Mouse (Mus musculus) T-helper 2 cell (primary cell): ENCODE results near the gene Hnrnpr.

Experiments
- in situ Hi-C: fragments of 300-600 bp; cut with MboI, MseI; formaldehyde crosslinking; loops from one replicate; pipeline ENCODE4 v1.15.1; 2025; ENCODE audit warnings: high pct_unique_total_duplicates

The Hnrnpr gene

GRCm38 (mm10) chr4:136310229-136311041 is at the start of gene Hnrnpr:
TSS of gene Hnrnpr (plus strand) at chr4:136310942.
- in situ Hi-C loops = no loop called here

- in situ Hi-C loops = no loop called here
These were observed 48.8 kb upstream of the Hnrnpr start for GRCm38 (mm10) chr4:136261912-136262311.

DNA sequence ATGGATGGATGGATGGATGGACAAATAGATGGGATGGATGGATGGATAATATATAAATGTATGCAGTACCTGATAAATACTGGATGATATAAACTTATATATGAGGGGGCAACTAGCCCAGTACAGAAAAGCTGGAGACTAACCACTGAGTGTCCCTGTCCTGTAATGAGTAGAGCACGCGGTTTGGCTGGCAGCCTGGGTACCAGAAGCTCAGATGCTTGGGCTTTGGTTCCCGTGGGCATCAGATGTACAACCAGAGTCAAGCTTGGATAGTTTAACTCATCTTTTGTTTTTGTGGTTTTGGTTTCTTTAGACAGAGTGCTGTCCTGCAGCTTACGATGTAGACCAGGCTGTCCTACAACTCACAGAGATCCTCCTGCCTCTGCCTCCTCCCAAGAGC is 47.2 kb upstream of the Hnrnpr start:
- in situ Hi-C loops = no loop called here

- in situ Hi-C loops = no loop called here
These were observed 43.9 kb upstream of the Hnrnpr start for GRCm38 (mm10) chr4:136266716-136267343.

DNA sequence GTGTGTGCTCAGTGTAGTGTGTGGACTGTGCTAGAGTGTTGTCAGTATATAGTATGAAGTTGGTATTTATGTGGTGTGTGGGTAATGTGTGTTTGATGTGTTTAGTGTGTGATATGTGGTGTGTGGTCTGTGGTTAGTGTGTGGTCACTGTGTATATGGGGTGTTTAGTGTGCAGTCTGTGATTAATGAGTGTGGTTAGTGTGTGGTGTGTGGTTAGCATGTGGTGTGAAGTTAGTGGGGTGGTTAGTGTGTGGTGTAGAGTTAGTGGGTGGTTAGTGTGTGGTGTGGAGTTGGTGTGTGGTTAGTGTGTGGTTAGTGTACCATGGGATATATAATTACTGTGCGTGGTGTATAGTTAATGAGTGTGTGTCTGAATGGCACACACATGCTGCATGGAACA is 41.8 kb upstream of the Hnrnpr start:
- in situ Hi-C loops = no loop called here

DNA sequence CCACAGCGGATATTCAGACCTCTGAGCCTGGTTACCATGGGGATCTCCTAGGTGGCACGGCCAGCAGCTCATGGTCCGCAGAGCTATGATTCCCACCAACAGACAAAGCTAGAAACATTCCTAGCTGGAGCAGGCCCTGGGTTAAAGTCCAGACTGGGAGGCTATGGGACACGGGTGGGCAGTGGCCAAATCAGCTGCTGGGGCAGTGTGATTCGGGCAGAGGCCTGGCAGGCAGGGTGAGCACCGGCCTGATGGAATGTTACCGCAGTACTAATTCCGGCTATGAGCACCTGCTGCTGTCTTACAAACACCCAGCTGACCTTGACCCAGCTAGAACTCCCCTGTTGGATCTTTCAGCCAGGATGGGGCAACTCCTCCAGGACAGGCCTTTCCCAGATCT is 40.1 kb upstream of the Hnrnpr start:
- in situ Hi-C loops = no loop called here

GRCm38 (mm10) chr4:136281097-136281496 is 29.6 kb upstream of the Hnrnpr start:
- in situ Hi-C loops = no loop called here

- in situ Hi-C loops = no loop called here
These were observed 29.1 kb upstream of the Hnrnpr start for GRCm38 (mm10) chr4:136281611-136282010.

DNA sequence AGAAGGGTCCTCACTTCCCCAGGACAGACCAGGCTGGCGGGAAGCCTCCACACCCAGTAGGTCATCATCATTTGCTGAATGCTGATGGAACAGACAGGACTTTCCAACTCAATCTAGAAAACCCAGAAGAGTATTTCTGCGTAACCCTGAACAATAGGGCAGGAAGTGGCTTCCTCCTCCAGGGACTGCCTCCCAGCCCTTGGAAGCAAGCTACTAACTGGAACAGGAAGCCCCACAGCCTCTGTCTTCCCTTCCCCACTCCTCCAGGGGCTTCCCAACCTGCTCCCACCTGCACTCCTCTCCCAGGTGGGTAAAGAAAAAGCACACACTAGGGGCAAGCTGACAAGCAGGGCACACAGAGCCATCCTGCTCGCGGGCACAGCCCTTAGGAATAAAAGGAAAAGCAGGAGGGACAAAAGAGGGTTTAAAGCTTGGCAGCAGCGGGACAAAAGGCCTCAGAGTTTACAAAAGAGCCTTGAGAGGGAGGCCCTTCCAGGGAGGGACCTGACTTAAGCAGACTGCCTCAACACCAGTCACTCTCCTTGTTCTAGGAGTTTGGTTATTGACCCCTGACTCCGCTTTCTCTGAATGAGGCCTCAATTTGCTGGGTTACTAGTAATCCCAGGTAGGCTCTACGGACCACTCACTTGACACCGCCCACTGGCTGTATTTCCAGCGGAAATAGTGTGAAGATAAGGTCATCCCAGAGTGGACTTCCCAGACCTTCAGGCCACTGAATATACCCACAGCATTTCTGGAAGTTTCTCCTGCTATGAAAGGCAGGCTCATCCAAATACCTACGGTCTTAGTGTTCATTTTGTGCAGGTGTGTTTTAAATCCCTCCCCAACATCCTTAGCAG is 27.9 kb upstream of the Hnrnpr start:
- in situ Hi-C loops = no loop called here

- in situ Hi-C loops = no loop called here
These were observed 27.0 kb upstream of the Hnrnpr start for GRCm38 (mm10) chr4:136283783-136284182.

GRCm38 (mm10) chr4:136284455-136284854 is 26.3 kb upstream of the Hnrnpr start, which contains the start of gene Zfp46:
TSS of gene Zfp46 (plus strand) at chr4:136284683.
- in situ Hi-C loops = no loop called here

GRCm38 (mm10) chr4:136284891-136285290 is 25.9 kb upstream of the Hnrnpr start:
- in situ Hi-C loops = no loop called here

DNA sequence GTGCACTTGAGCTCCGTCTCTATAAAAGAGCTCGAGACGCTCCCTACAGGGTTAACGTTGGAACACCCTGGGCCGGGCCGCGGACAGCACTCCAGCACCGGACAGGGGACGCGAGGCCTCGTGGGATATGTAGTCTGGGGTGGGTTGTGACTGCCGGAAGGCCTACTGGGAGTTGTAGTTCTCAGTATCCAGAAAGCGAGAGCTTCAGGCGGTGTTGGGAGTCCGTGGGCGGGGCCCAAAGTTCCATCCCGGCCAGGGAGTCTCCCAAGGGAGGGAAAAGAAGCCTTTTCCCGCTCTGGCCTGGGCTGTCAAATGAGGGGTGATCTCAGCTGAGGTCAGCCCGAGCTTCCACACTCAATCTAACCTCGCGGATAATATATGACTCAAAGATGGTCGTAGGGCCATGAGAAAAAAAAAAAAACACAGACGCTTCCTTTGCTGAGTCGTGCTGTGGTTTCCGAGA is 25.4 kb upstream of the Hnrnpr start:
- in situ Hi-C loops = no loop called here

DNA sequence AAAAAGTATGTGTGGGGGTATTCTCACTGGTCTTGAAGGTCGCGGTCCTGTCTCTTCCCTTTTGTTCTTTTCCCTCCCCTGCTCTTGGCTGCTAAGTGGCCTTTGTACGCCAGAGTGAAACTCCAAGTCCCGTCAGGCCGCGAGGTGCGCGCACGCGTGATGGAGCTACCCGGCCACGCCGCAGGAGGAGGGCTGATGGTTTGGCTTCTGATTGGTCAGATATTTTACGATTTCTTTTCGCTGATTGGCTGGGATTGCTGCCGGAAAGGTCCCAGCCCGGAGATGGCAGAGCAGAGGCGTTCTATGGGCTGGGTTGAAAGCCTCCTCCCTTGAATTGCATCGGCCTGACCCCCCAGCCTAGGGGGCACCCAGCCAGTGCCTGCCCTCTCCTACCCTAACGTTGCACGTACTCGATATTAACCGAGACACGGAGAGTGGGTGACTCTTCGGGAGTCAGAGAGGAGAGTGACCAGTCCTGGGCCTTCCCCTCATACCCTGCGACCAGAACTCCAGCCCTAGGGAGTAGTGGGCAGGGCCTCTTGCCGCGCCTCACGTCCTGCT is 24.9 kb upstream of the Hnrnpr start:
- in situ Hi-C loops = no loop called here

DNA sequence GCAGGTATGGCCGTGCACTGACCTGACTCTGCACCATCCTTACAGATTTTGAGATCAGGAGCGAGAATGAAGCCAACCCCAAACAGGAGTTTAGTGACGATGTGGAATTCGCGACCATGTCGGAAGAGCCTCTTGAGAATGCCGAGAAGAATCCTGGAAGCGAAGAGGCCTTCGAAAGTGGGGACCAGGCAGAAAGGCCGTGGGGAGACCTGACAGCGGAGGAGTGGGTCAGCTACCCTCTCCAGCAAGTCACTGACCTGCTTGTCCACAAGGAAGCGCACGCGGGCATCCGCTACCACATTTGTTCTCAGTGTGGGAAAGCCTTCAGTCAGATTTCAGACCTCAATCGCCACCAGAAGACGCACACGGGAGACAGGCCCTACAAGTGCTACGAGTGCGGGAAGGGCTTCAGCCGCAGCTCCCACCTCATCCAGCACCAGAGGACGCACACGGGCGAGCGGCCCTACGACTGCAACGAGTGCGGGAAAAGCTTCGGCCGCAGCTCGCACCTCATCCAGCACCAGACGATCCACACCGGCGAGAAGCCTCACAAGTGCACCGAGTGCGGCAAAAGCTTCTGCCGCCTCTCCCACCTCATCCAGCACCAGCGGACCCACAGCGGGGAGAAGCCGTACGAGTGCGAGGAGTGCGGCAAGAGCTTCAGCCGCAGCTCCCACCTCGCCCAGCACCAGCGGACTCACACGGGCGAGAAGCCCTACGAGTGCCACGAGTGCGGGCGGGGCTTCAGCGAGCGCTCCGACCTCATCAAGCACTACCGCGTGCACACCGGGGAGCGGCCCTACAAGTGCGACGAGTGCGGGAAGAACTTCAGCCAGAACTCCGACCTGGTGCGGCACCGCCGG is 20.6 kb upstream of the Hnrnpr start:
- in situ Hi-C loops = no loop called here

GRCm38 (mm10) chr4:136290781-136291595 is 19.8 kb upstream of the Hnrnpr start:
- in situ Hi-C loops = no loop called here

DNA sequence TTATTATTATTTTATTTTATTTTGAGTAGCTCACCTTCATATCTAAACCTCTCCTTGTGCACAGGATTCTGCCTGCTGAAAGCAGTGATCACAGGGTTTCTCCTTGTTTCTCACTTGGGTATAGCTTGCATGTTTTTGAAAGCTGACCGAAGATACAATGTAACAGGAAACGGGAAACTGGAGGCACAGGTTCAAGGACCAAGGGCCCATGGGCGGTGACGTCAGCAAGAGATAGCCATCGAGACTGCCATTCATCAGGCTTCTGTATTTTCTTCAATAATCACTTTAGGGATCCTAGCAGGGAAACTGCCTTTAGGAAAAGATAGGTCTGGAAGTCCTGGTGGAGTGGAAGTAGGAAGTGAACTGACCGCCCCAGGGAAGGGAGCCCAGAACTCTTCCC is 19.1 kb upstream of the Hnrnpr start:
- in situ Hi-C loops = no loop called here

GRCm38 (mm10) chr4:136295941-136296340 is 14.8 kb upstream of the Hnrnpr start:
- in situ Hi-C loops = no loop called here

- in situ Hi-C loops = no loop called here
These were observed 8.3 kb upstream of the Hnrnpr start for GRCm38 (mm10) chr4:136302462-136302861.

GRCm38 (mm10) chr4:136304181-136304580 is 6.6 kb upstream of the Hnrnpr start:
- in situ Hi-C loops = no loop called here
